ENCODE assay signal across 8 mouse cellular contexts in the genomic region with DNA sequence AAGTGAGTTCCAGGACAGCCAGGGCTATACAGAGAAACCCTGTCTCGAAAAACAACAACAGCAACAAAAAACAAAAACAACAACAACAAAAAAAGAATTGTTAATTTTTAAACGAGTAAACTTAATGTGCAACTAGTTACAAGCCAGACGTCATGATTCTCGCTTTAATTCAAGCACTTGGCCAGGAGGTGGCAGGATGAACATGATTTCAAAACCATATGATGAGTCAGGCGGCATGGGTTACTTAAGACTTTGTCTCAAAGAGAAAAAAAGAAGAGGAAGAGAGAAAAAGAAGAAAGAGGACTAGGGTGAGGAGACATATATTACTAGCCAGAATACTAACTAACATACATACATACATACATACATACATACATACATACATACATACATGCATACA. TPM values are rescaled to one million over a fixed set of nuclear protein-coding genes. Genes with fewer than 3 reads are reported as not detected.
DNase-seq lines count a peak whose midpoint lies in the region; ATAC-seq and TF ChIP-seq lines count a peak whose summit lies in the region.
"Had no signal": no experiment of that assay in that cellular context is flagged by ENCODE, and none has a peak within 500 bp of the region (broad histone marks: within the 10 kb centered on the region; RNA-seq: fewer than 3 reads in every experiment).

No protein-coding gene starts in this region.

- TF ChIP-seq CTCF in kidney, adult 2 months (conservative IDR thresholded peaks at IDR 0.05; ENCODE audit: insufficient read depth, insufficient read length, low read depth, low read length): no peak

- H3K4me3 ChIP-seq in kidney, adult 2 months (ENCODE audit: insufficient read depth, low read depth, low read length): no peak overlapping the region
- H3K4me3 ChIP-seq in kidney, embryonic 14.5 days (ENCODE audit: low read length): no peak overlapping the region
- no peak overlapping the region for H3K4me3 ChIP-seq in forebrain, embryonic 13.5 days
- H3K4me3 ChIP-seq: liver, embryonic 15.5 days had no signal

- H3K27me3 ChIP-seq in kidney, adult 2 months (replicated peaks; ENCODE audit: control insufficient read depth, insufficient read depth, low read length): no peaks in the 10 kb centered on the region
- no peaks in the 10 kb centered on the region for H3K27me3 ChIP-seq in kidney, embryonic 14.5 days (ENCODE audit: control insufficient read depth, insufficient read depth, low read length)
- H3K27me3 ChIP-seq in forebrain, embryonic 13.5 days: no peaks in the 10 kb centered on the region
- H3K27me3 ChIP-seq: liver, embryonic 15.5 days had no signal

- WGBS in kidney, adult 2 months: 74% methylated on average over 5 of the region's 5 CpGs
- WGBS in kidney, embryonic 14.5 days: 91% methylated on average over 5 of the region's 5 CpGs
- 90% methylated on average over 5 of the region's 5 CpGs for WGBS in forebrain, embryonic 13.5 days

- peak; percentile 12 for DNase-seq in kidney, adult 2 months
- DNase-seq in B cell, adult 2 months: peak; percentile 21 to 44
- DNase-seq in CD8-positive naive resting alpha-beta T cell, adult 2 months (ENCODE audit: low read depth in 2 of 2, low spot score in 2 of 2): peak; percentile 58 to 72
- DNase-seq in heart, postnatal 10 days: peak; percentile 24 to 38
- peak; percentile 10 for DNase-seq in skeletal muscle tissue, adult 2 months (ENCODE audit: low read depth, low spot score)

- no peak for ATAC-seq in kidney, embryonic 14.5 days (ENCODE audit: low FRiP score, low TSS enrichment)
- no peak for ATAC-seq in forebrain, embryonic 13.5 days

- no peak overlapping the region for H3K9ac ChIP-seq in kidney, embryonic 14.5 days (ENCODE audit: low read depth, low read length)
- H3K9ac ChIP-seq in forebrain, embryonic 13.5 days: no peak overlapping the region
- H3K9ac ChIP-seq: liver, embryonic 15.5 days had no signal

- H3K9me3 ChIP-seq in kidney, embryonic 14.5 days (ENCODE audit: control insufficient read depth, low read length): no peaks in the 10 kb centered on the region
- H3K9me3 ChIP-seq in forebrain, embryonic 13.5 days (replicated peaks): no peaks in the 10 kb centered on the region
- H3K9me3 ChIP-seq: liver, embryonic 15.5 days had no signal

- intact Hi-C loops in heart, postnatal 10 days (cut with DNase I): loop anchor here (5.0 kb wide), 1 partner anchor 300 kb away; a partner anchor contains a TSS

- no peak for TF ChIP-seq POLR2A in kidney, adult 2 months (IDR thresholded peaks at IDR 0.05; ENCODE audit: low read depth, low read length)

- H3K4me1 ChIP-seq in kidney, adult 2 months (ENCODE audit: control insufficient read depth, insufficient read depth, low read length): no peaks in the 10 kb centered on the region
- H3K4me1 ChIP-seq in kidney, embryonic 14.5 days (ENCODE audit: control insufficient read depth, insufficient read depth, low read length): no peaks in the 10 kb centered on the region
- H3K4me1 ChIP-seq in forebrain, embryonic 13.5 days: no peaks in the 10 kb centered on the region
- H3K4me1 ChIP-seq: liver, embryonic 15.5 days had no signal

- no peak overlapping the region for H3K4me2 ChIP-seq in kidney, embryonic 14.5 days (replicated peaks; ENCODE audit: low read depth, low read length)
- no peak overlapping the region for H3K4me2 ChIP-seq in forebrain, embryonic 13.5 days
- H3K4me2 ChIP-seq: liver, embryonic 15.5 days had no signal

- H3K36me3 ChIP-seq in kidney, adult 2 months (ENCODE audit: control insufficient read depth, insufficient read depth, low read length): no peaks in the 10 kb centered on the region
- H3K36me3 ChIP-seq in kidney, embryonic 14.5 days (ENCODE audit: control insufficient read depth, insufficient read depth, low read length): no peaks in the 10 kb centered on the region
- no peaks in the 10 kb centered on the region for H3K36me3 ChIP-seq in forebrain, embryonic 13.5 days (ENCODE audit: poor library complexity, severe bottlenecking)

- no peak overlapping the region for H3K27ac ChIP-seq in kidney, adult 2 months (ENCODE audit: insufficient read depth, low read depth, low read length)
- no peak overlapping the region for H3K27ac ChIP-seq in kidney, embryonic 14.5 days (ENCODE audit: low read depth, low read length)
- H3K27ac ChIP-seq in forebrain, embryonic 13.5 days: no peak overlapping the region
- H3K27ac ChIP-seq: liver, embryonic 15.5 days had no signal

RNA-seq across cellular contexts. Expression of a gene that starts 40.1 kb away (rescaled TPM):
- polyA plus RNA-seq in kidney, adult 2 months (2012; rRNA removed): 12.1 and 15.9 TPM in 2 replicates
- polyA plus RNA-seq in kidney, embryonic 14.5 days (2014; fragmentation: Nextera tagmentation; extraction: Ambion mirVana): 19.4 and 35.8 TPM in 2 replicates
- 10 to 100 TPM; 24.8 to 25.7 TPM for total RNA-seq in heart, postnatal 10 days (2021)
- polyA plus RNA-seq in forebrain, embryonic 13.5 days (2015; fragmentation: Nextera tagmentation; extraction: Ambion mirVana): 36.4 and 40.4 TPM in 2 replicates

Comparison
In these comparisons a context has a peak if more than half of its experiments do, and no peak if none do; other contexts are left out.
1. DNase-seq: peak in every context shown above with its lines; median percentile 65 in CD8-positive naive resting alpha-beta T cell, adult 2 months; 32 in B cell, adult 2 months; 31 in heart, postnatal 10 days; 12 in kidney, adult 2 months; 10 in skeletal muscle tissue, adult 2 months.